Mouse (Mus musculus): ENCODE measurements at regions not wholly inside any gene's neighbourhood (a gene's known extent, or its start where the extent isn't known, plus 50 kb on each side); places are given as distances from the start of the nearest gene placed in this dataset.

DNA sequence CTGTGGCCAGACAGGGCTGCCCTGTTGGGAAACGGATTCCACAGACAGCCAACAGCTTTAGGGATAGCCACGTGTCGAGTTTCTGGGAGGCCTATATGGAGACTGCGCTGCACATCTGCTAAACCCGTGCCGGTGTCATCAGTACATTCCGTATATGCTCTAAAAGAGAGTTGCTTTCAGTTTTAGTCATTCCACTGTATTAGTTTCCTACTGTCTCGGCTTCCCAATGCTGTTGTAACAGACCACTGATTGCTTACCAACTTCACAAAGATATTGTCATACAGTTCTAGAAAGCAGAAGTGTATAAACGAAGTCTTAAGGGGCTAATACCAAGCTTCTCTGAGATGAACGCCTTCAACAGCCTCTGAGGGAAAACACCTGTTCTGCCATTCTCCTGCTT is 622.5 kb downstream of the Stpg2 start:
- TF ChIP-seq CTCF (IDR thresholded peaks at IDR 0.05; ENCODE audit: low read depth, low read length) (no peak), POLR2AphosphoS5 (IDR thresholded peaks at IDR 0.05; ENCODE audit: insufficient replicate concordance, low read depth, low read length) (no peak), GATA1 (IDR thresholded peaks at IDR 0.05; ENCODE audit: borderline replicate concordance, low read length) (no peak)

Data from G1E (cell line).